Mouse (Mus musculus) adrenal gland, adult 18-20 months (tissue): ENCODE data around the gene Tnfrsf14. TPM values are rescaled to one million over a fixed set of nuclear protein-coding genes. Genes with fewer than 3 reads are reported as not detected.
A peak's percentile ranks its signal among the peaks of the same experiment; 100 is the strongest.

Source experiments
- DNase-seq, 2 experiments: peaks; one replicate each; pipeline ENCODE4 v3.0.0; 2021 to 2022; ENCODE audit warnings: low spot score in 2 of 2
- long read RNA-seq, 2 experiments: library from polyadenylated mRNA; stranded (forward); transcript quantifications; one replicate each; pipeline ENCODE4 v2.0.0; 2021
- total RNA-seq, 2 experiments: library from RNA; stranded (reverse); gene quantifications; 1 replicate in 1 of 2; 2 replicates in 1 of 2; pipeline ENCODE4 v1.2.3; 2021

Tnfrsf14 gene
- total RNA-seq = 1 to 10 TPM; 6.4 to 8.4 TPM
- long read RNA-seq, experiment 1 = 0 reads
- long read RNA-seq, experiment 2 = 0 reads

- peak in 1 of 2 experiments; percentile 6 for DNase-seq
These were observed at the start of gene Tnfrsf14 for GRCm38 (mm10) chr4:154928395-154929087. TSS of gene Tnfrsf14 (minus strand) at chr4:154928563.

DNA sequence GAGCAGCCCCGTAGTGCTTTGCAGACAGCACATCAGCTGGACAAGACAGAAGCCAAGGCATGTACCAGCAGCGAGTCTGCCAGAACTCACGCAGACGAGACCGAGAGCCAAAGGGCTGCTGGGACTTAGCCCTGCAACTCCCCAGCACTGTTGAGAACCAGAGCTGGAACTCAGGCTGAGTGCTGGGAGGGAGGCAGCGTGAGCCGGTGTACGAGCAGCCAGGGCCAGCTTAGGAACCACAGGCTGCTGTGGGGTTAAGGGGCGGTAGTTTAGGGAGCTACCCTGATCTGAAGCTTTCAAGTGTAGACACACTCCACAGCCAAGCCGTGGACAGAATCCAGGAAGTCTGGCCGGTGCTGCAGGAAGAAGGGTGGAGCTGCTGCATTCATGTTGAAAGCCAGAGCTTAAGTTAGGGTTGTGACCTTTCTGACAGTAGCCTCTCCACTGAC, 45.8 kb upstream of the Tnfrsf14 start:
- DNase-seq = no peak

- DNase-seq = no peak
These were observed 44.2 kb upstream of the Tnfrsf14 start for GRCm38 (mm10) chr4:154972546-154972945.

DNA sequence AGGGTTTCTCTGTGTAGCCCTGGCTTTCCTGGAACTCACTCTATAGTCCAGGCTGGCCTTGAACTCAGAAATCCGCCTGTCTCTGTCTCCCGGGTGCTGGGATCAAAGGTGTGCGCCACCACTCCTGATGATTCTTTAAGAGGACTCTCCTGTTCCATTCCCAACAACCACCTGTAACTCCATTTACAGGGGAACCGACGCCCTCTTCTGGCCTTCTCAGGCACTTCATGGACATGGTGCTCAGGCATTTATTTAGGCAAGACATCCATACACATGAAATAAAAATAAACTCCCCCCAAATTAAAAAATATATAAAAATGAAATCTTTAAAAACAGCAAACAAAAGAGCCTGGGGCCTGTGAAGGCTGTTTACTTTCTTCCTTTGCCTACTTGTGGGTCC, 38.8 kb upstream of the Tnfrsf14 start:
- no peak for DNase-seq

GRCm38 (mm10) chr4:154965856-154966255, 37.5 kb upstream of the Tnfrsf14 start:
- no peak for DNase-seq

DNA sequence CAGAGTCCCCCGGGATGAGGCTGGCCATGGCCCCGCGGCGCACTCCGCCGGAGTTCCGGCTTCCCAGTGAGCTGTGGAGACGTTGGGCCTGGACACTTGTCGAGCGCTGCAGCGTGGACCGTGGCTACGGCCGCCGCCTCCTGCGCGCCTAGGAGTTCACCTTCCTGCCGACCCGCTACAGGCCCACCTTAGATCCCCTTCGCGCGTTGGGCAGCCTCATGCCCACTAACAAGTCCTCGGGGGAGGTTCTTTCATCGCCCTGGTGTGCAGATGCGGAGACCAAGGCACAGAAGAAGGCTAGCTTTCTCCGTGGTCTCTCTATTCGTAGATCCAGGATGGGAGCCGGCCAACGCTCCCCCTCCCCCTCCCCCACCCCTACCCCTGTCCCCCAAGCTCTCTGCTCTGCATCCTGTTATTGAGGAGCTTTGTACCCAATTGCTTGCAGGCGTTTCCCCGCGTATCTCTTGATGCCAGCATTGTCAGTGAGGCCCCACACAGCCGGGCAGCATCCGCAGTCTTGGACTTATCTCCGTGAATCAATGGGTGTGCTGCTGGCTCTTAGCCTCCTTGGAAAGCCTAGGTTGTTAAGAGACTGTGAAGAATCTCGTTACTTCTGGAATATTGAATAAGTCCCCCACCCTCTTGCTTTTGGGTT, 36.3 kb upstream of the Tnfrsf14 start:
- DNase-seq = no peak

- DNase-seq = peak; percentile 81 to 85
These were observed 35.7 kb upstream of the Tnfrsf14 start, which contains the start of gene Pank4 for GRCm38 (mm10) chr4:154963901-154964580. TSS of gene Pank4 (plus strand) at chr4:154964123.

DNA sequence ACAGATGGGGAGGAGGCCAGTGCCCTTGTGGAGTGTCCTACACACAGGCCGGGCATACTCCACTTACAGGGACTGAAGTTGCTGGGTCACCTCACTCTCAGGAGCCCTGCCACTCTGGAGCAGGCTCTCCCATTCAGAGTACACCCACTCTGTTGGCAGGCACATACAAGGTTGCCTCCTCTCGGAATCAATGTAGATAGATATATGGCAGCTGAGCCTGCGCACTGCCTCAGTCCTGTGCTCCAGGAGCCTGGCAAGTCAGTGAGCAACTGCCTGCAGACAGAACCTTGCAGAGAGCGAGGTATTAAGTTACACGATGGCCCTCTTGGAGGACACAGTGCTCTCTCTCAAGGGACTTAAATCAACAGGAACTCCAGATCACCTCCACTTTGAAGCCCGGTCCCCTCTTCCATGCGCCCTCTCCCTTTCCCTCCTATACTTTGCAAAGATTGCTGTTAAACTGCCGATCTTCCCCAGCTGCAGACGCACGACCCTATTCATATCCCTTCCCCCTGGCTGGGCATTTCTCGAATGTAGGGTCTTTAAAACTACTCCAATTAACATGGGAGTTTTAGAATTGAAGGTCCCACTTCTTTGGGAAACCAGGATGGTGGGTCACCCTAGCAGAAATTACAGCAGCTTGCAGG, 35.0 kb upstream of the Tnfrsf14 start:
- no peak for DNase-seq

- DNase-seq = no peak
These were observed 34.3 kb upstream of the Tnfrsf14 start for GRCm38 (mm10) chr4:154962683-154963082.

DNA sequence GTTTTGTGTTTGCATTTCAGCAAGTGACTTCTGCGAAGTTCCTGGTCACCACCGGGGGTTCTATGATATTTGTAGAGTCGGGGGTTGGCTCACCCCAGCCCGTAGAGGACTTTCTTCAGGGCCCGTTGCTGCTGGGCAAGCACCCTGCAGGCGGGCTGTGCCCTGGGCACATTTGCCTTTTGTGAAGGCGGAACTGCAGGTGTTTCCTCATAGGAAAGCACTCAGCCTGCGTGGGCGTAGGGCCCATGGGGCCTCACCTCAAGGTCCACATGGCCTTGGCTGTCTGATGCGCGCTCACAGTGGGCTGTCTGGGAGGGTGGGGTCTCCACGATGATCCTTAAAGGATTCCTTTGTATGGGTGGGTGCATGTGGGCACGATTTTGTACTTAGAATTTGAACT, 33.5 kb upstream of the Tnfrsf14 start:
- DNase-seq = no peak

DNA sequence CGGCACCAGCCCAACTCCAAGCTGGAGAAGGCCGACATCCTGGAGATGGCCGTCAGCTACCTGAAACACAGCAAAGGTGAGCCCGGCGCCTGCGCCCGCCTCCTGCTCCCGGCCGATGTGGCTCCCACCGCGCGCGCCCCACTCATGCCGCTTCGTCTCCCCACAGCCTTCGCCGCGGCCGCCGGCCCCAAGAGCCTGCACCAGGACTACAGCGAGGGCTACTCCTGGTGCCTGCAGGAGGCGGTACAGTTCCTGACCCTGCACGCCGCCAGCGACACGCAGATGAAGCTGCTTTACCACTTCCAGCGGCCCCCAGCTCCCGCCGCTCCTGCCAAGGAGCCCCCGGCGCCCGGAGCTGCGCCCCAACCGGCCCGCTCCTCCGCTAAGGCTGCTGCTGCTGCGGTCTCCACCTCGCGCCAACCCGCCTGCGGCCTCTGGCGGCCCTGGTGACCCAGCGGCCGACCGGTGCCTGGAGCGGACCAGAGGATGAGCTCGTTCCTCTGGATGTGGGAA, 32.9 kb upstream of the Tnfrsf14 start:
- DNase-seq = no peak

DNA sequence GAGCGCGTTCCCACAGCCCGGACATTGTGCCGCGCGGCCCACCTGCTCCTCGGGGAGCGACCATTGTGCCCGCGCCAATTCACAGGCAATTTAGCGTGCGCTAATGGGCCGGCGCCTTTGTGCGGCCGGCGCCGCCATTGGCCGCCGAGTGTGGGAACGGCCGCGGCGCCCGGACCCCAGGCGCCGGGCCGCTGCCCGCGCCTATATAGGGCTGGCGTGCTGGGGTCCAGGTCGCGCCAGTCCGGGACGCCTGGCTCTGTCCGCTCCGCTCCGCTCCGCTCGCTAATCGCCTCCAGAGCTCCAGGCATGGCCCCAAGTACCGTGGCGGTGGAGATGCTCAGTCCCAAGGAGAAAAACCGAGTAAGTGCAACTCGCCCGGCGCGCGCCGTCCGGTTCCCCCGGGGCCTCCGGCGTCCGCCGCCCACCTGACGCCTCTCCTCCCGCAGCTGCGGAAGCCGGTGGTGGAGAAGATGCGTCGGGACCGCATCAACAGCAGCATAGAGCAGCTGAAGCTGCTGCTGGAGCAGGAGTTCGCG, 32.4 kb upstream of the Tnfrsf14 start, which contains the start of gene Hes5:
TSS of gene Hes5 (plus strand) at position 234 of the 536 bp plus-strand sequence.
- DNase-seq = no peak

GRCm38 (mm10) chr4:154960021-154960689, 31.8 kb upstream of the Tnfrsf14 start:
- DNase-seq = no peak

DNA sequence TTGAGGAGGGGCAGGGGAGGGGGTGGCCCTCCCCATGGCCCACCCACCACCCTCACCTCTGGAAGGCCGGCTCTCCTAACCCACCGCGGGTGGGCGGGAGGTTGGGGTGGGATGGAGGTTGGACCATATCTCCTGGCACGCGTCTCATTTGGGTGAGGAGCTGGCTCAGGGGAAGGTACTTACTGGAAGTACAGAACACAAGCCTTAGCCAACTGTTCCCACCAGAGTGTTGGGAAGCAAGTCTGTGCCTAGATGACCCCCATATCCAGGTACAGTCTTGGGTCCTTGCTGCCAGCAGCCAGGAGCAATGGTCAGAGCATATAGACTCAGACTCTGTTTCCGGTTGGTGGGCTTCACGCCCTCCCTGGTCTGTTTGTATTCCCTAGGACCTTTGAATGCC, 30.3 kb upstream of the Tnfrsf14 start:
- DNase-seq = no peak

- no peak for DNase-seq
These were observed 29.8 kb upstream of the Tnfrsf14 start for GRCm38 (mm10) chr4:154958171-154958570.

GRCm38 (mm10) chr4:154957289-154957993, 29.1 kb upstream of the Tnfrsf14 start:
- no peak for DNase-seq

- DNase-seq = no peak
These were observed 28.2 kb upstream of the Tnfrsf14 start for GRCm38 (mm10) chr4:154956604-154957003.

DNA sequence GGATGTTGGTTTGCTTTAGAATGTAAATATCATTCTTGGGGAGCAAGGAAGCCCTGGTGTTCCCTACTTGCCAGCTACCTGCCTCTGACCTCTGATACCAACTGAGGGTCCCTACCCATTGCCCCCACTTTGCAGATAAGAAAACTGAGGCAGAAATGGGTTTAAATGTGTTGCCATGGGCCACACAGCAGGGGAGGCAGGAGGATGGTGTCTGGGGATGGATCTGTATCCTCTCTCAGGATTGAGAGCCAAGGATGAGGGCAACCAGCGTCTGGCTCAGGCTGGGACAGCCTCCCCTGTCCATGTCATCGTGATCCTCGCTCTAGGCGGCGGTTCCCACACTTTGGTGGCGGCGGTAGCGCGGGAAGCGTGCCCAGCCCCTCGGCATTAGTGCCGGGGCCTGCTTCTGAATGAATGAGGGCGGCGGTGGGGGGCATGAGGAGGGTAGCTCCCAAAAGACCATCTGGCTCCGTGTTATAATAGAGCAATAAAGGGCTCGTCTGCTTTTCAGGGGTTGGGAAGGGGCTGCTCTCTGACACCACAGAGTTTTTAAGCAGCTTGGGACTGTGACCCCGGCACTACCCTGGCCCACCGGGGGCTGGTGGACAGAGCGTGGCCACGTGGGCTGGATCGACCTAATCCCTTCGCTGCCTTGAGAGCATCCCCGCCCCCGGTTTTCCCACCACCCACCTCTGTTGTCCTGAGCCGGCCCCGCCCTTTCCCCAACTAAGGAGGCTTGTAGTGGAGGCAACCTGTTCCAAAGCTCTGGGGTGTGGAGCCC, 24.3 kb upstream of the Tnfrsf14 start:
- DNase-seq = no peak

DNA sequence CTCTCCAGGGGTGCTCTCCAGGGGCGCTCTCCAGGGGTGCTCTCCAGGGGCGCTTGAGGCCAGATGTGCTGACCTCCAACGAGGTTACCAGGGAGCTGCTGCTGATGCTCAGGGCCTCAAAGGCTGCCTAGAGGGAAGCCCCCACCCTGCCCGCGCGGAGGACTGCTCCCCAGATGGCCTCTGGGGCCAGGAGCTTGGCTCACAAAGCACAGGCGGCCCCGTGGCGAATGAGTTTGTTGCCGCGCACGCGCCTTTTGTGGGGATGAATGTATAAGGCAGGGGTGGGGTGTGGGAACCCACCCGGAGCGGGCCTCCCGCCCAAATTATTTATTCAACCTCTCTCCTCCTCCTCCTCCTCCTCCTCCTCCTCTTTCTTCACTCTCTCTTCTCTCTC, 21.2 kb upstream of the Tnfrsf14 start:
- DNase-seq = no peak
